In genomic region chr4:150223830-150224229, GRCm38 (mm10) we compare ENCODE assay signal across 25 mouse cellular contexts. TPM values are rescaled to one million over a fixed set of nuclear protein-coding genes. Genes with fewer than 3 reads are reported as not detected.
DNase-seq lines count a peak whose midpoint lies in the region; TF ChIP-seq lines count a peak whose summit lies in the region.
"Had no signal": no experiment of that assay in that cellular context is flagged by ENCODE, and none has a peak within 500 bp of the region (broad histone marks: within the 10 kb centered on the region; RNA-seq: fewer than 3 reads in every experiment).

No protein-coding gene starts in this region.

- intact Hi-C loops in gastrocnemius, adult 2 months (cut with DNase I): no loop called here

- DNase-seq in CH12.LX (ENCODE audit: extremely low read depth): no peak
- DNase-seq in ES-E14 (ENCODE audit: low read depth, low spot score): no peak
- no peak for DNase-seq in MEL (ENCODE audit: low read depth, low spot score)
- no peak for DNase-seq in lung, postnatal 10 days
- DNase-seq in urinary bladder, postnatal 36 days (ENCODE audit: low spot score in 2 of 2): no peak
- no peak for DNase-seq in gastrocnemius, adult 2 months
- DNase-seq: adrenal gland, adult 2 months; adrenal gland, adult 8-10 months; adrenal gland, postnatal 10 days; adrenal gland, postnatal 14 days; adrenal gland, postnatal 25 days; adrenal gland, postnatal 36 days; B cell, adult 2 months; cerebellum, adult 11 months; cerebellum, adult 11-12 months; cerebellum, adult 18-20 months; cerebellum, adult 2 months; cerebellum, adult 8-10 months; cerebellum, adult 9-10 months had no signal

- TF ChIP-seq CTCF in CH12.LX (conservative IDR thresholded peaks at IDR 0.05 in 1 of 2, IDR thresholded peaks at IDR 0.05 in 1 of 2; ENCODE audit: low read depth in 2 of 2, low read length in 2 of 2) (no peak), MEL (IDR thresholded peaks at IDR 0.05 in 2 of 3, conservative IDR thresholded peaks at IDR 0.05 in 1 of 3; ENCODE audit: control insufficient read depth in 1 of 3, insufficient read depth in 1 of 3, low read depth in 2 of 3, low read length in 3 of 3, poor library complexity in 1 of 3, severe bottlenecking in 1 of 3) (no peak)
- no peak for TF ChIP-seq CTCF in gastrocnemius, adult 2 months (IDR thresholded peaks at IDR 0.05)

- H3K27me3 ChIP-seq in CH12.LX (replicated peaks) (no peaks in the 10 kb centered on the region), MEL (ENCODE audit: control insufficient read depth in 1 of 2, insufficient read depth in 2 of 2, low read length in 2 of 2) (no peaks in the 10 kb centered on the region)
- H3K27me3 ChIP-seq: Patski had no signal

- H3K27ac ChIP-seq in CH12.LX (ENCODE audit: insufficient read depth, low read depth) (no peak overlapping the region), ES-E14 (ENCODE audit: insufficient read depth, low read depth, low read length, poor library complexity, severe bottlenecking) (no peak overlapping the region), MEL (ENCODE audit: control insufficient read depth, low read depth, low read length) (no peak overlapping the region)
- H3K27ac ChIP-seq in gastrocnemius, adult 2 months: no peak overlapping the region

- H3K9ac ChIP-seq in CH12.LX (ENCODE audit: insufficient read depth, low read depth) (no peak overlapping the region), ES-E14 (ENCODE audit: insufficient read depth, low read depth, low read length, poor library complexity, severe bottlenecking) (no peak overlapping the region), MEL (ENCODE audit: control insufficient read depth, low read depth, low read length, poor library complexity, severe bottlenecking) (no peak overlapping the region)

- TF ChIP-seq RAD21 in CH12.LX (IDR thresholded peaks at IDR 0.05; ENCODE audit: low read depth, low read length) (no peak), MEL (IDR thresholded peaks at IDR 0.05; ENCODE audit: low read depth, low read length) (no peak)

- dilution Hi-C loops in CH12.LX (cut with MboI; ENCODE audit: extremely low pct_ligation_motif_present, extremely low pct_unique_long_range_greater_than_20kb, low sequenced_read_pairs): no loop called here

- TF ChIP-seq POLR2A in CH12.LX (IDR thresholded peaks at IDR 0.05; ENCODE audit: low read depth, low read length): no peak
- TF ChIP-seq POLR2A in MEL (IDR thresholded peaks at IDR 0.05; ENCODE audit: control insufficient read depth in 1 of 2, insufficient read depth in 1 of 2, low read depth in 1 of 2, low read length in 2 of 2, poor library complexity in 1 of 2): no peak

- H3K4me1 ChIP-seq in CH12.LX (ENCODE audit: control insufficient read depth in 1 of 2, insufficient read depth in 2 of 2) (0 out of 4 replicates have a peak, but pooled peaks cover 0 to 5% of the 10 kb centered on the region in 2 experiments), ES-E14 (ENCODE audit: control insufficient read depth in 2 of 2, insufficient read depth in 2 of 2, low read length in 2 of 2, poor library complexity in 1 of 2) (peaks cover 7% of the 10 kb centered on the region in 2 experiments; a peak in 2 of 4 replicates), MEL (ENCODE audit: control insufficient read depth in 1 of 2, insufficient read depth in 2 of 2, low read length in 2 of 2) (peaks cover 0 to 5% of the 10 kb centered on the region in 2 experiments; a peak in 1 of 4 replicates)

- no peaks in the 10 kb centered on the region for H3K36me3 ChIP-seq in CH12.LX (replicated peaks in 1 of 2; ENCODE audit: control insufficient read depth in 1 of 2, insufficient read depth in 1 of 2, low read length in 1 of 2)
- no peaks in the 10 kb centered on the region for H3K36me3 ChIP-seq in ES-E14 (ENCODE audit: control insufficient read depth, insufficient read depth, low read length, poor library complexity, severe bottlenecking)
- H3K36me3 ChIP-seq in MEL (ENCODE audit: control insufficient read depth in 1 of 2, insufficient read depth in 2 of 2, low read length in 2 of 2): peaks cover 0 to 2% of the 10 kb centered on the region in 2 experiments; a peak in 2 of 4 replicates
- H3K36me3 ChIP-seq: G1E had no signal

- in situ Hi-C loops in CH12.LX (cut with MboI; ENCODE audit: low pct_ligation_motif_present, low pct_unique_long_range_greater_than_20kb, low sequenced_read_pairs): loop anchor here (5.0 kb wide), 1 partner anchor 37 kb away; no protein-coding TSS in a partner anchor
- in situ Hi-C loops in ES-E14 (cut with MboI; ENCODE audit: low sequenced_read_pairs in 2 of 2, unreplicated experiment in 2 of 2): no loop called here

- H3K9me3 ChIP-seq in CH12.LX (replicated peaks; ENCODE audit: low read length) (no peaks in the 10 kb centered on the region), ES-E14 (ENCODE audit: control insufficient read depth, insufficient read depth, low read depth, low read length) (no peaks in the 10 kb centered on the region), MEL (replicated peaks; ENCODE audit: insufficient read depth, low read length) (no peaks in the 10 kb centered on the region)
- H3K9me3 ChIP-seq: G1E had no signal

- H3K79me2 ChIP-seq in CH12.LX (replicated peaks; ENCODE audit: control insufficient read depth, extremely low read depth, insufficient read depth, poor library complexity, severe bottlenecking) (no peaks in the 10 kb centered on the region), MEL (ENCODE audit: control insufficient read depth, insufficient read depth, low read length, poor library complexity) (no peaks in the 10 kb centered on the region)

- TF ChIP-seq EP300 in CH12.LX (IDR thresholded peaks at IDR 0.05; ENCODE audit: low read length): no peak
- no peak for TF ChIP-seq EP300 in MEL (IDR thresholded peaks at IDR 0.05; ENCODE audit: low read depth in 1 of 2, low read length in 2 of 2)

- H3K4me2 ChIP-seq in CH12.LX (ENCODE audit: insufficient read depth, low read depth, poor library complexity, severe bottlenecking): no peak overlapping the region

- H3K4me3 ChIP-seq in CH12.LX (replicated peaks in 1 of 3; ENCODE audit: low read depth in 2 of 3, low read length in 2 of 3, poor library complexity in 1 of 3): no peak overlapping the region
- H3K4me3 ChIP-seq in ES-E14 (ENCODE audit: insufficient read depth in 1 of 2, low read depth in 1 of 2, low read length in 2 of 2, poor library complexity in 1 of 2, severe bottlenecking in 1 of 2): no peak overlapping the region
- no peak overlapping the region for H3K4me3 ChIP-seq in MEL (ENCODE audit: control insufficient read depth in 1 of 2, insufficient read depth in 1 of 2, low read depth in 2 of 2, low read length in 2 of 2)
- no peak overlapping the region for H3K4me3 ChIP-seq in gastrocnemius, adult 2 months

TF ChIP-seq in CH12.LX, 34 proteins besides CTCF, POLR2A, EP300 and RAD21:
- TF ChIP-seq MAFK (IDR thresholded peaks at IDR 0.05; ENCODE audit: insufficient replicate concordance, low read length): peak; percentile 82
- TF ChIP-seq TCF12 (IDR thresholded peaks at IDR 0.05; ENCODE audit: low read depth, low read length): no peak

TF ChIP-seq in ES-E14, 5 proteins besides CTCF, POLR2A, EP300 and RAD21:
- TF ChIP-seq MAFK (IDR thresholded peaks at IDR 0.05; ENCODE audit: insufficient read depth, low read depth, low read length) (peak; percentile 90), CHD2 (IDR thresholded peaks at IDR 0.05; ENCODE audit: low read depth, low read length) (no peak)

TF ChIP-seq in MEL, 35 proteins besides CTCF, POLR2A, EP300 and RAD21:
- TF ChIP-seq NRF1 (IDR thresholded peaks at IDR 0.05; ENCODE audit: insufficient read depth, low read depth, low read length, poor library complexity, severe bottlenecking) (no peak), MAFK (IDR thresholded peaks at IDR 0.05; ENCODE audit: borderline replicate concordance, low read depth, low read length) (0 out of 2 replicates have a peak, but pooled peaks have one; percentile 44), CHD2 (IDR thresholded peaks at IDR 0.05; ENCODE audit: low read length) (no peak), MEF2A (IDR thresholded peaks at IDR 0.05; ENCODE audit: extremely low read depth, insufficient replicate concordance, low read depth, low read length, poor library complexity, severe bottlenecking) (no peak), SIN3A (IDR thresholded peaks at IDR 0.05; ENCODE audit: low read length) (no peak), MAX (IDR thresholded peaks at IDR 0.05; ENCODE audit: low read length) (no peak)

RNA-seq across cellular contexts. Expression of gene Eno1, which starts 12.7 kb away (rescaled TPM):
- total RNA-seq in CH12.LX (2012; rRNA removed) (1,210 and 1,985 TPM in 2 replicates), CH12.LX (2014; rRNA removed) (903 and 1,109 TPM in 2 replicates), ES-E14 (2012; rRNA removed) (824 and 994 TPM in 2 replicates), MEL (2012; rRNA removed) (254 and 516 TPM in 2 replicates)
- polyA plus RNA-seq in CH12.LX (2012; ENCODE audit: insufficient read length, low read depth) (1,272 and 1,619 TPM in 2 replicates), MEL (2012; ENCODE audit: insufficient read depth in 1 of 2, insufficient read length in 2 of 2, low read depth in 1 of 2, low replicate concordance in 2 of 2, missing spikeins in 1 of 2) (1,000 to 10,000 TPM in 1 of 2 experiments, 100 to 1,000 TPM in 1; 737 to 5,492 TPM)
- total RNA-seq in gastrocnemius, adult 2 months (2021): 10 to 100 TPM; 68.1 to 92.0 TPM

RNA-seq across cellular contexts. Expression of gene Car6, which starts 22.7 kb away (rescaled TPM):
- total RNA-seq in CH12.LX (2012; rRNA removed): not detected in 2 replicates
- total RNA-seq in CH12.LX (2014; rRNA removed): not detected in 2 replicates
- polyA plus RNA-seq in CH12.LX (2012; ENCODE audit: insufficient read length, low read depth): not detected in 2 replicates
- total RNA-seq in ES-E14 (2012; rRNA removed): 0.18 and 0.21 TPM in 2 replicates
- total RNA-seq in MEL (2012; rRNA removed): not detected in 2 replicates
- polyA plus RNA-seq in MEL (2012; ENCODE audit: insufficient read depth in 1 of 2, insufficient read length in 2 of 2, low read depth in 1 of 2, low replicate concordance in 2 of 2, missing spikeins in 1 of 2): under 1 TPM in 1 of 2 experiments, not detected in 1; 0.19 TPM
- not detected for total RNA-seq in gastrocnemius, adult 2 months (2021)
- total RNA-seq: adrenal gland, postnatal 4 days; G1E had no signal
- polyA plus RNA-seq: activated CD4-positive, CD25-positive, alpha-beta regulatory T cell, adult 4 months; adrenal gland, adult 2 months; brain, embryonic 14.5 days; CD4-positive, CD25-positive, alpha-beta regulatory T cell, adult 4 months; cerebellum, adult 2 months; G1E; Patski had no signal

RNA-seq across cellular contexts. Expression of gene Rere, which starts 57.6 kb away (rescaled TPM):
- total RNA-seq in CH12.LX (2012; rRNA removed): 8.2 and 8.7 TPM in 2 replicates
- total RNA-seq in CH12.LX (2014; rRNA removed): 3.1 and 3.4 TPM in 2 replicates
- polyA plus RNA-seq in CH12.LX (2012; ENCODE audit: insufficient read length, low read depth): 28.2 and 36.5 TPM in 2 replicates
- 21.7 and 24.8 TPM in 2 replicates for total RNA-seq in ES-E14 (2012; rRNA removed)
- 4.1 and 5.8 TPM in 2 replicates for total RNA-seq in MEL (2012; rRNA removed)
- polyA plus RNA-seq in MEL (2012; ENCODE audit: insufficient read depth in 1 of 2, insufficient read length in 2 of 2, low read depth in 1 of 2, low replicate concordance in 2 of 2, missing spikeins in 1 of 2): 10 to 100 TPM in 1 of 2 experiments, not detected in 1; 31.8 TPM
- total RNA-seq in gastrocnemius, adult 2 months (2021): 10 to 100 TPM; 71.3 to 95.7 TPM

Comparison
In these comparisons a context has a peak if more than half of its experiments do, and no peak if none do; other contexts are left out.
1. Of the 35 proteins assayed by ChIP-seq in both MEL and CH12.LX: peak only in MEL: none; only in CH12.LX: none; in both: MAFK; in neither: 34.